Mouse (Mus musculus) heart, adult 2 months (tissue): ENCODE data around the gene Gm20388.

Experiments used
- EP300 ChIP-seq: fragments of 200-500 bp; IDR thresholded peaks from 2 replicates; pipeline ENCODE4 v1.6.1; 2011; ENCODE audit warnings: low read depth, low read length, control low read depth; ENCODE audit not compliant: insufficient read depth
- POLR2A ChIP-seq: fragments of 200-500 bp; IDR thresholded peaks from 2 replicates; pipeline ENCODE4 v1.6.1; 2011; ENCODE audit warnings: mild to moderate bottlenecking, low read depth, low read length, control low read depth; ENCODE audit not compliant: insufficient read depth

DNA sequence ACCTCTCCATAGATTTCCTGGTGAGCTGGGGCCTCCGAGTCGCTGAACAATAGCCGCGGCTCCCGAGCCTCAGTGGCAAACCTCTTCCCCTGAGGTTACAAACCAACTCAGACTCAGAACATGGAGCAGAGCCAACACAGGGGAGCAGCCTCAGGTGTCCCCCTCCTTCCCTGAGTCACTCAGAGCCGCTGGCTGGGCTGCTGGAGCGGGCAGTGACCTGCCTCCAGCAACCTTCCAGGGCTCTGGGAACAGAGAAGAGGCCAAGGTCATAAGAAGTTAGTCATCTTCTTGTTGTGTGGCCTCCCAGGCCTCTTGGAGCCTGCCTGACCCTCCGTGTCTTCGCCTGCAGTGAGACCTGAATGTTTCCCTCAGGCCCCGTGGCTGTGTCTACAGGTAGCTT is 1107.6 kb downstream of the Gm20388 start:
- no peak for TF ChIP-seq EP300
- no peak for TF ChIP-seq POLR2A
